Mouse (Mus musculus) liver, embryonic 14 days (tissue): Measurements from ENCODE around the gene Ppp5c. TPM values are rescaled to one million over a fixed set of nuclear protein-coding genes. Genes with fewer than 3 reads are reported as not detected.

Experiments used
- polyA plus RNA-seq: library from polyadenylated mRNA; depleted of rRNA; stranded (reverse); fragments of >200 nt; gene quantifications from 2 replicates; pipeline ENCODE4 v1.2.3, GENCODE M21; 2012; rRNA removed

Ppp5c gene
- polyA plus RNA-seq = 57.7 and 62.8 TPM in 2 replicates

DNA sequence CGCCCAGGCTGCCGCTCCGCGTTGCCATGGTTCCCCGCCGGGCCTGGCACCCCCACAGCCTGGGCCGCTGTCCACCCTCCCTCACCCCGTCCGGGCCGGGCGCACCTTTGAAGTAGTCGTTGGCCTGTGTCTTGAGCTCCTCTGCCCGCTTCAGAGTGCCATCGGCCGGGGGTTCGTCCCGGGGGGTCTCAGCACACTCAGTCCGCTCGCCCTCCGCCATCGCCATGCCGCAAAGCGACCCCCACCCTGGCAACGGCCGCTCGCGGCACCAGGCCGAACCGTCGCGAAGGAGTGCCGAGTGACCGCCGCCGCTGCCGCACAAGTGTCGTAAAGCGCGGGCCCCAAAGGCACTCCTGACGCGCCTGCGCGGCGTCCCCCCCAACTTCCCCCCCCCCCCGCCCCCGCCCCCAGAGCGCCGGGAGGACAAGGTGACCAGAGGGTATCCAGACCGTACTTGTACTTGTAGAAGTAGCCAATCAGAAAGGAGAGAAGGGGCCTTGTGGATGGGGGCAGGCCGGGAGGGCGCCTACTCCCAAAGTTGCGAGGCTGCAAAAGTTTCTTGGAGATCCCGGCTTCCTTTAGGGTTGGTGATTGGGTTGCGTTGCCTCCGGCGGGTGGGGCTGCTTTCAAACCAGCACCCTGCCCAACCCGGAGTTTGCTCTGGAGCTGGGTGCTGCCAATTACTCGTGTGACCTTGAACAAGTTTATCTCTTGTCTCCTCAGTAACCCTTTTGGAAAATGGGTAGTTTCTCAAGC, at the start of gene Ppp5c:
Gene Ppp5c, minus strand, starts transcription at position 337 of the 756 bp plus-strand sequence.

DNA sequence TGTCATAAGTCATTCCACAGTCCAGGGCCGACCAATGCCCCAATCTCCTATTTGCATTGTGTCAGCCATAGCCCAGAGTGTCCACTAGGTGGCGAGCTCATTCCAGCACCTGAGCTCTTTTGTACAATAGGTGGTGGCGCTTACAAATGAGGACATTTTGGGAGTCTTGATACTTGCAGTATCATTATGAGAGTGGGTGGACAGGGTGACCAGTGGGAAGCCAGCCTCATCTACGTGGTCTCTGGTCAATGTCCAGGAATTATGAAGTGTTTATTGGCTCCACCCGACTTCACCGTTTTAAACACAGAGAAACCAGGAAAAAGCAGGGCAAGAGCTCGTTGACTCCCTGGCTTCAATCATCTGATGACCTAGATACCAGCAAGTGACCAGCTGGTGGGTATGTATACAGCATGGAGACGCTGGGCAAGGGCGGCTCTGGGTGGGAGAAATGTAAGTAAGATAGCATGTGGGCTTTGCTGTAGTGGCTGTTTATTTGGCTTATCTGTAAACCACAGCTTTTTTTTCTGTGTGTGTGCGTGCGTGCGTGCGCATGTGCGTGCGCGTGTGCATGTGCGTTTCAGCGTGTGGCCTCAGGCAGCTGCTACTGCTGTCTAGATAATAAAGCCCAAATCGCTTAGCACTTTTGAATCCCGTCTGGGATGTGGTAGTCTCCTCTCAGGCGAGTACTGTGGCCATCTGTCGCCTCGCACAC, 46.3 kb upstream of the Ppp5c start, which contains the start of gene Psg16:
Gene Psg16, plus strand, starts transcription at position 137 of the 712 bp plus-strand sequence.

DNA sequence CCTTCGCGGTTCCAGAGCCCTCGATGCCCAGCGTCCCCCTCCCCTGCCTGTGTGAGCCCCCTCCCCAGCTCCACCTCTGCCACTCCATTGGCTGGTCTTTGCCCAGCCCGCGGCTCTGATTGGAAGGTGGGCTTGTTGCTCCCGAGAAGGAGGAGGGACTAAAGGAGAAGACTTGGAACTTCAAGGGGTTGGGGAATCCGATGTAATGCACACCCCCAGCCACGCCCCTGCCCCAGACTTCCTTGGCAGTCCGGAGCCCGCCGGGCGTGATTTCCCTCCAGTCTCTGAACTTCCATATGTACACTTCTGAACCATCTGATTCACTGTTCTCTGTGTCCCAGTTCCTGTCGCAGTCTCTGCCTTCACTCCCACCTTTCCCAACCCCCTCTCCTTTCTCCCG, 34.7 kb upstream of the Ppp5c start, which contains the start of gene Hif3a:
Gene Hif3a, minus strand, starts transcription at position 39 of the 400 bp plus-strand sequence.

DNA sequence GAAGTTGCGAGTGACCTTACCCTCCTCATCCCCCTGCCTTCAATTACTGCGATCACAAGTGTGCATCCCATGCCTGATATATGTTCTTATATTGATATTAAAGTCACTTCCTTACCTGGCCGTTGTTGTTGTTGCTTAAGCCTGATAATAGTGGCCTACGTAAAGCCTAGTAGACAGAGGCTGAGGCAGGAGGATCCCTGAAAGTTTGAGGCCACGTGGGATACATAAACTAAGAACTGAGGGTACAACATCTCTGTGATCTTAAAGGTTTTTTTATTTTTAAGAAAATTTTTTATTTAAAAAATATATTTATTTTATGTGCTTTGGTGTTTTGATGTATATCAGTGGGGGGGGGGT, 35.3 kb downstream of the Ppp5c start, which contains the start of gene Ccdc8:
Gene Ccdc8, plus strand, starts transcription at position 258 of the 357 bp plus-strand sequence.

DNA sequence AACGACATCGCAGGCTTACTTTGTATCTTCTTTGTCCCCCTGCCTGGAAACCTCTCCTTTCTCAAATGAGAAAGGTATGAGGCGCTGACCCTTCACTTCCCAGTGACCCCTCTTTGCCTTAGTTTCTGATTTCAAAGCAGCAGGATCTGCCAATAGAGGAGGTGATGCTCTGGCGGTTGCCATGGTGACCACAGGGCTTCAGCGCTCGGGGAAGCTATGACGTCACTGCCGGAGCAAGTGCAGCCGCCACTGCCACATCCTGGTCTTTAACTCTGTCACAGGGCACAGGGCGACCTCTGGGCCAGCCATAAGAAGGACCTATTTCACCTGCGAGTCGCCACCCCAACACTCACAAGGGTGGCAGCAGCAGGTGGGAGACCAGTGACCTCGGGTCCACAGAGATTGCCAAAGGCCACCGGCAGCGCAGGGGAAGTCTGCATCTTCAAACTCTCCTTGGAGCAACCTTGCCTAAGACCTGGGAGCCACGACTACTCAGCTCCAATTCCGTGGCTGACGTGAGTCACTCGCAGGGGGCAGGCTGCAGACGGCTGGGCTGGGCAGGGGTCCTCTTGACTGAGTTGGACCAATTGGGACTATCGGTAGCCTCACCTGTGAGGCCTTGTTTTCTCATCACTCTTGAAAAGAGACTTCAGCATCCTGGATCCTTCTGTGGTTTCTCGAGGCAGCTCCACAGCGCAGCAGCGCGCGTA, 44.7 kb downstream of the Ppp5c start, which contains the start of gene Gm42372:
Gene Gm42372, plus strand, starts transcription at position 228 of the 710 bp plus-strand sequence.

DNA sequence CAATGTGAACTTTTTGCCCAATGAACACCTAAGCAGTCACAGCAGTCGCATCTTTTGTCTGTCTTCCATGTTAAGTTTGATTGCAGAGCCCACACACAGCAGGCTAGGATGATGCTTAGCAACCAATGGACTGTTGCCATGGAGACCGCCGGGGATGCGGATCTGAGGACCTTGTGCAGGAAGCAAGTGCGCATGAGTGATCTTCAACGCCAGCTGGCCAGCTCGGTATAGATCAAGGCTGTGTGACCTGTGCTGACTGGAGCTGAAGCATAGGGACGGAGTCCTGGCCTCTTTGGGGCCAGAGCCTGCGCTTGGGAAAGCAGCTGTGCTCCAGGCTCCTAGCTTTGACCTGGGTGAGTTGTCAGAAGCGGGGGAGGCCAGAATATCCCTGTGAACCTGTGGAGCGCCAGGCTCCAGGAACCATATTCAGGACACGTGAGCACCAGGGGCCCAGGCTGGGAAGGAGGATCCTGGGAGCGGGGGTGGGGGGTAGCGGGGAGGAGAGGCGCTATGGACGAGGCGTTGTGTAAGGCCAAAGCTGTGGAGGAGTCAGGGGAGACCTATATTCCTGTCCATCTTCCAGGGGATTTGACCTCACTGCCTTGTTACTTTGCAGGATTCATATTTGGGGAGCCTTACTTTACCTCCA, 68.1 kb downstream of the Ppp5c start, which contains the start of gene Pnmal1:
Gene Pnmal1, plus strand, starts transcription at position 141 of the 649 bp plus-strand sequence.

Other genes with a start within 250 kb of the Ppp5c start
- gene Slc1a5, start 246.6 kb downstream of the Ppp5c start, polyA plus RNA-seq = 128 and 153 TPM in 2 replicates
- 36.0 and 43.2 TPM in 2 replicates for gene Strn4, start 212.0 kb downstream of the Ppp5c start, polyA plus RNA-seq
- 5.4 and 5.7 TPM in 2 replicates for gene Fkrp, start 211.2 kb downstream of the Ppp5c start, polyA plus RNA-seq
- gene Prkd2, start 185.0 kb downstream of the Ppp5c start, polyA plus RNA-seq = 2.5 and 2.8 TPM in 2 replicates
- gene Dact3, start 152.6 kb downstream of the Ppp5c start, polyA plus RNA-seq = 0.46 and 0.71 TPM in 2 replicates
- 0.18 and 0.40 TPM in 2 replicates for gene Gng8, start 136.1 kb downstream of the Ppp5c start, polyA plus RNA-seq
- 0.81 and 0.86 TPM in 2 replicates for gene Ptgir, start 121.4 kb downstream of the Ppp5c start, polyA plus RNA-seq
- gene Calm3, start 103.8 kb downstream of the Ppp5c start, polyA plus RNA-seq = 87.2 and 93.1 TPM in 2 replicates
- gene Pnmal2, start 83.2 kb downstream of the Ppp5c start, polyA plus RNA-seq = 0.05 and 0.26 TPM in 2 replicates
- under 0.01 and 0.02 TPM in 2 replicates for gene Pnmal1, start 68.2 kb downstream of the Ppp5c start, polyA plus RNA-seq
- gene Gm42372, start 44.8 kb downstream of the Ppp5c start, polyA plus RNA-seq = under 0.01 TPM in 2 replicates
- gene Ccdc8, start 35.2 kb downstream of the Ppp5c start, polyA plus RNA-seq = 2.4 and 2.5 TPM in 2 replicates
- gene Hif3a, start 34.5 kb upstream of the Ppp5c start, polyA plus RNA-seq = 8.1 and 10.3 TPM in 2 replicates
- 0.05 and 0.16 TPM in 2 replicates for gene Psg16, start 46.1 kb upstream of the Ppp5c start, polyA plus RNA-seq
- gene Ceacam3, start 122.4 kb upstream of the Ppp5c start, polyA plus RNA-seq = 0.01 TPM in 1 of 2 replicates, not detected in the other
- gene Psg29, start 175.6 kb upstream of the Ppp5c start, polyA plus RNA-seq = 0.01 and 0.02 TPM in 2 replicates